Mouse (Mus musculus) C2C12 (cell line): ENCODE results near the gene Ddx39b.

ENCODE experiments used
- CEBPB ChIP-seq: IDR thresholded peaks from one replicate; pipeline ENCODE4 v1.6.1; 2011; ENCODE audit warnings: low read depth, mild to moderate bottlenecking, control low read depth, moderate library complexity
- CTCF ChIP-seq: IDR thresholded peaks from one replicate; pipeline ENCODE4 v1.5.1; 2011; ENCODE audit not compliant: control insufficient read depth, insufficient read depth, insufficient read length

DNA sequence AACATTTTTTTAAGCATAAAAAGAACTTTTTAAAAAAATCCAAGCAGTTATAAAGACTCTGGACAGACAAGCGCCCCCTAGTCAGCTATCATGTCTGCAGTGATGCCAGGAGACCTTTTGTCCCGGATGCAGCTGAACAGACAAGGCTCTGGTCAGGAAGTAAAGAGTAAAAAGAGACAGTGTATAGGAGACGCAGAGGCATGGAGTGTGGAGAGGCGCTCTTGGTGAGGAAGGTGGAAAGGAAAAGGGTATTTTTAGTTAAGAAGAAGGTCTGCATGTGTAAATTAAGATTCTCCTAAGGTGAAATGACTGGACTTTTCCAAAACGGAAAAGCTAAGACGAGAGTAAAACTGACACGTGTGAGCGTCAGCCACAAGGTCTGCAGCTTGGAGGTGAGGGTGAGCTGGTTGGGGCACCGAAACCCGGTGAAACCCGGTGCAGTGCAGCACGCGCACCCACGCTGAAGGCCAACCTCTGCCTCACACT lies 14.9 kb upstream of the Ddx39b start:
- TF ChIP-seq CTCF, result no peak
- no peak for TF ChIP-seq CEBPB
